Mouse (Mus musculus): Measurements from ENCODE around the gene March9. TPM values are rescaled to one million over a fixed set of nuclear protein-coding genes. Genes with fewer than 3 reads are reported as not detected.

The March9 gene
- polyA plus RNA-seq, 1 experiment from 2014 or later, result 8.8 TPM

GRCm38 (mm10) chr10:127061085-127061484 lies 1.1 kb upstream of the March9 start:
- WGBS, result 10% methylated on average over 5 of the region's 5 CpGs
- Histone ChIP-seq H3K4me2 (ENCODE audit: low read length) (peak overlapping the region; percentile 87), H3K36me3 (ENCODE audit: control insufficient read depth, insufficient read depth, low read length) (peaks cover 33% of the 10 kb centered on the region), H3K4me3 (ENCODE audit: low read depth, low read length) (peak overlapping the region; percentile 89), H3K27me3 (replicated peaks; ENCODE audit: control insufficient read depth, insufficient read depth, low read length) (no peaks in the 10 kb centered on the region), H3K9me3 (replicated peaks; ENCODE audit: control insufficient read depth, low read length) (no peaks in the 10 kb centered on the region), H3K9ac (ENCODE audit: low read length) (peak overlapping the region; percentile 97), H3K4me1 (ENCODE audit: control insufficient read depth, insufficient read depth, low read length) (peaks cover 26% of the 10 kb centered on the region), H3K27ac (ENCODE audit: low read depth, low read length) (peak overlapping the region; percentile 95)
- DNase-seq (ENCODE audit: low spot score) (peak; percentile 49), ATAC-seq (no peak)

- peak overlapping the region; percentile 95 for H3K27ac ChIP-seq (ENCODE audit: low read depth, low read length)
- under 1% methylated on average over 58 of the region's 92 CpGs for WGBS
- H3K4me2 ChIP-seq (ENCODE audit: low read length), result peak overlapping the region; percentile 87
- H3K27me3 ChIP-seq (replicated peaks; ENCODE audit: control insufficient read depth, insufficient read depth, low read length), result no peaks in the 10 kb centered on the region
- peak overlapping the region; percentile 97 for H3K9ac ChIP-seq (ENCODE audit: low read length)
- H3K9me3 ChIP-seq (replicated peaks; ENCODE audit: control insufficient read depth, low read length), result no peaks in the 10 kb centered on the region
- ATAC-seq (peak; percentile 8; the same call in 1 of the 2 replicates), DNase-seq (ENCODE audit: low spot score) (peak; percentile 60)
- peak overlapping the region; percentile 89 for H3K4me3 ChIP-seq (ENCODE audit: low read depth, low read length)
- H3K36me3 ChIP-seq (ENCODE audit: control insufficient read depth, insufficient read depth, low read length), result peaks cover 33% of the 10 kb centered on the region
- peaks cover 20% of the 10 kb centered on the region for H3K4me1 ChIP-seq (ENCODE audit: control insufficient read depth, insufficient read depth, low read length)
Measured at GRCm38 (mm10) chr10:127059174-127059967, 613 bp downstream of the March9 start.

- H3K27ac ChIP-seq (ENCODE audit: low read depth, low read length), result 0 out of 2 replicates have a peak overlapping the region, but pooled peaks have one; percentile 95
- ATAC-seq, result no peak
- H3K4me3 ChIP-seq (ENCODE audit: low read depth, low read length), result peak overlapping the region; percentile 89
- peak overlapping the region; percentile 97 for H3K9ac ChIP-seq (ENCODE audit: low read length)
- H3K36me3 ChIP-seq (ENCODE audit: control insufficient read depth, insufficient read depth, low read length), result peaks cover 40% of the 10 kb centered on the region
- H3K4me2 ChIP-seq (ENCODE audit: low read length), result peak overlapping the region; percentile 87
- DNase-seq (ENCODE audit: low spot score), result no peak
- peaks cover 20% of the 10 kb centered on the region for H3K4me1 ChIP-seq (ENCODE audit: control insufficient read depth, insufficient read depth, low read length)
- WGBS, result 6% methylated on average over 8 of the region's 8 CpGs
- no peaks in the 10 kb centered on the region for H3K9me3 ChIP-seq (replicated peaks; ENCODE audit: control insufficient read depth, low read length)
- no peaks in the 10 kb centered on the region for H3K27me3 ChIP-seq (replicated peaks; ENCODE audit: control insufficient read depth, insufficient read depth, low read length)
Measured at GRCm38 (mm10) chr10:127058708-127059107, 1.3 kb downstream of the March9 start.

GRCm38 (mm10) chr10:127058161-127058560 lies 1.8 kb downstream of the March9 start:
- no peaks in the 10 kb centered on the region for H3K9me3 ChIP-seq (replicated peaks; ENCODE audit: control insufficient read depth, low read length)
- peaks cover 43% of the 10 kb centered on the region for H3K36me3 ChIP-seq (ENCODE audit: control insufficient read depth, insufficient read depth, low read length)
- H3K27me3 ChIP-seq (replicated peaks; ENCODE audit: control insufficient read depth, insufficient read depth, low read length), result no peaks in the 10 kb centered on the region
- H3K4me1 ChIP-seq (ENCODE audit: control insufficient read depth, insufficient read depth, low read length), result peaks cover 20% of the 10 kb centered on the region
- 1% methylated on average over 9 of the region's 9 CpGs for WGBS
- ATAC-seq (peak; percentile 21; the same call in 1 of the 2 replicates), DNase-seq (ENCODE audit: low spot score) (peak; percentile 85)
- H3K4me2 ChIP-seq (ENCODE audit: low read length), result peak overlapping the region; percentile 87
- peak overlapping the region; percentile 89 for H3K4me3 ChIP-seq (ENCODE audit: low read depth, low read length)
- peak overlapping the region; percentile 97 for H3K9ac ChIP-seq (ENCODE audit: low read length)
- no peak overlapping the region for H3K27ac ChIP-seq (ENCODE audit: low read depth, low read length)

- ATAC-seq (no peak), DNase-seq (ENCODE audit: low spot score) (no peak)
- Histone ChIP-seq H3K4me3 (ENCODE audit: low read depth, low read length) (no peak overlapping the region), H3K4me1 (ENCODE audit: control insufficient read depth, insufficient read depth, low read length) (peaks cover 14% of the 10 kb centered on the region), H3K27me3 (replicated peaks; ENCODE audit: control insufficient read depth, insufficient read depth, low read length) (peaks cover under 1% of the 10 kb centered on the region; the same call in 1 of the 2 replicates), H3K9me3 (replicated peaks; ENCODE audit: control insufficient read depth, low read length) (no peaks in the 10 kb centered on the region), H3K4me2 (ENCODE audit: low read length) (no peak overlapping the region), H3K36me3 (ENCODE audit: control insufficient read depth, insufficient read depth, low read length) (peaks cover 43% of the 10 kb centered on the region), H3K9ac (ENCODE audit: low read length) (no peak overlapping the region), H3K27ac (ENCODE audit: low read depth, low read length) (no peak overlapping the region)
- 94% methylated on average over 20 of the region's 20 CpGs for WGBS
Measured at GRCm38 (mm10) chr10:127056490-127056889, 3.5 kb downstream of the March9 start.

GRCm38 (mm10) chr10:127055406-127055805 lies 4.6 kb downstream of the March9 start:
- Histone ChIP-seq H3K9me3 (replicated peaks; ENCODE audit: control insufficient read depth, low read length) (no peaks in the 10 kb centered on the region), H3K27ac (ENCODE audit: low read depth, low read length) (no peak overlapping the region), H3K27me3 (replicated peaks; ENCODE audit: control insufficient read depth, insufficient read depth, low read length) (peaks cover 11% of the 10 kb centered on the region), H3K36me3 (ENCODE audit: control insufficient read depth, insufficient read depth, low read length) (peaks cover 43% of the 10 kb centered on the region), H3K4me2 (ENCODE audit: low read length) (no peak overlapping the region), H3K4me1 (ENCODE audit: control insufficient read depth, insufficient read depth, low read length) (peaks cover 5% of the 10 kb centered on the region), H3K9ac (ENCODE audit: low read length) (no peak overlapping the region), H3K4me3 (ENCODE audit: low read depth, low read length) (no peak overlapping the region)
- 92% methylated on average over 8 of the region's 8 CpGs for WGBS
- no peak for DNase-seq (ENCODE audit: low spot score)
- no peak for ATAC-seq

- no peak overlapping the region for H3K9ac ChIP-seq (ENCODE audit: low read length)
- no peak overlapping the region for H3K4me3 ChIP-seq (ENCODE audit: low read depth, low read length)
- no peak overlapping the region for H3K27ac ChIP-seq (ENCODE audit: low read depth, low read length)
- H3K27me3 ChIP-seq (replicated peaks; ENCODE audit: control insufficient read depth, insufficient read depth, low read length), result peaks cover 18% of the 10 kb centered on the region
- ATAC-seq (no peak), DNase-seq (ENCODE audit: low spot score) (no peak)
- no peak overlapping the region for H3K4me2 ChIP-seq (ENCODE audit: low read length)
- 83% methylated on average over 4 of the region's 4 CpGs for WGBS
- no peaks in the 10 kb centered on the region for H3K9me3 ChIP-seq (replicated peaks; ENCODE audit: control insufficient read depth, low read length)
- H3K36me3 ChIP-seq (ENCODE audit: control insufficient read depth, insufficient read depth, low read length), result peaks cover 43% of the 10 kb centered on the region
- H3K4me1 ChIP-seq (ENCODE audit: control insufficient read depth, insufficient read depth, low read length), result peaks cover 5% of the 10 kb centered on the region
Measured at GRCm38 (mm10) chr10:127054646-127055045, 5.3 kb downstream of the March9 start.

- Histone ChIP-seq H3K27me3 (replicated peaks; ENCODE audit: control insufficient read depth, insufficient read depth, low read length) (peaks cover 40% of the 10 kb centered on the region), H3K9ac (ENCODE audit: low read length) (no peak overlapping the region), H3K9me3 (replicated peaks; ENCODE audit: control insufficient read depth, low read length) (no peaks in the 10 kb centered on the region), H3K36me3 (ENCODE audit: control insufficient read depth, insufficient read depth, low read length) (peaks cover 18% of the 10 kb centered on the region), H3K4me1 (ENCODE audit: control insufficient read depth, insufficient read depth, low read length) (no peaks in the 10 kb centered on the region), H3K27ac (ENCODE audit: low read depth, low read length) (no peak overlapping the region), H3K4me2 (ENCODE audit: low read length) (no peak overlapping the region), H3K4me3 (ENCODE audit: low read depth, low read length) (no peak overlapping the region)
- WGBS, result 18% methylated on average over 10 of the region's 10 CpGs
- DNase-seq (ENCODE audit: low spot score) (no peak), ATAC-seq (no peak)
Measured at GRCm38 (mm10) chr10:127050119-127050474, 9.9 kb downstream of the March9 start.
